Mouse (Mus musculus): ENCODE results near the gene Ndufa9. TPM values are rescaled to one million over a fixed set of nuclear protein-coding genes. Genes with fewer than 3 reads are reported as not detected.

Gene Ndufa9
- polyA plus RNA-seq, 2 experiments: 63.5 to 145 TPM

DNA sequence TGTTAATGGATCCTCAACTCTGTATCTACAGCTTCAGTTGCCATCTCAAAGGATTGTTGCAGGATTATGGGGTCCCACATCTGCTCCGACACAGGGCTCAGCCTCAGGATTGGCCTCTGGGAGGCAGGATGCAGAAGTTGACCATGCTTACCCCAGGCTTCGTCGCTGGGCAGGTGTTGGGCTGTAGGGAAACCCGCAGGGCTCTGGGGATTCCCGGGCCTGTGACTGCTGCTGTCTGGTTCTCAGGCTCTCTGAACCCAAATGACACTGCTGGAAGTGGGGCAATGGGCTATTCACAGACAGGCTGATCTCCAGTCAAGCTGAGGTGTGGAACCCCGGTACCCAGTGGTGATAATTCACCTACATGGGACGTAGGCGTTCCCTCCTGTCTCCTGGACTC lies 32.6 kb downstream of the Ndufa9 start:
- Histone ChIP-seq H3K27ac (no peak overlapping the region), H3K27me3 (ENCODE audit: control insufficient read depth, insufficient read depth, low read length) (no peaks in the 10 kb centered on the region), H3K4me1 (replicated peaks; ENCODE audit: control insufficient read depth in 2 of 2, insufficient read depth in 2 of 2, low read length in 1 of 2) (no peaks in the 10 kb centered on the region), H3K9ac (replicated peaks) (no peak overlapping the region), H3K4me2 (ENCODE audit: low read depth) (no peak overlapping the region), H3K36me3 (replicated peaks; ENCODE audit: control insufficient read depth, insufficient read depth, low read depth) (peaks cover under 1% of the 10 kb centered on the region; the same call in 1 of the 2 replicates), H3K9me3 (ENCODE audit: control insufficient read depth, low read length) (no peaks in the 10 kb centered on the region), H3K4me3 (ENCODE audit: insufficient read depth in 1 of 2, low read depth in 2 of 2, low read length in 2 of 2) (no peak overlapping the region)
- no peak for ATAC-seq (ENCODE audit: insufficient read depth)
- 70% methylated on average over 8 of the region's 8 CpGs for WGBS (ENCODE audit: insufficient replicate concordance)
- DNase-seq (ENCODE audit: low read depth in 3 of 3, low spot score in 3 of 3): no peak
- no peak for TF ChIP-seq EP300 (IDR thresholded peaks at IDR 0.05; ENCODE audit: low read depth)
- TF ChIP-seq CTCF (IDR thresholded peaks at IDR 0.05; ENCODE audit: low read depth): no peak

DNA sequence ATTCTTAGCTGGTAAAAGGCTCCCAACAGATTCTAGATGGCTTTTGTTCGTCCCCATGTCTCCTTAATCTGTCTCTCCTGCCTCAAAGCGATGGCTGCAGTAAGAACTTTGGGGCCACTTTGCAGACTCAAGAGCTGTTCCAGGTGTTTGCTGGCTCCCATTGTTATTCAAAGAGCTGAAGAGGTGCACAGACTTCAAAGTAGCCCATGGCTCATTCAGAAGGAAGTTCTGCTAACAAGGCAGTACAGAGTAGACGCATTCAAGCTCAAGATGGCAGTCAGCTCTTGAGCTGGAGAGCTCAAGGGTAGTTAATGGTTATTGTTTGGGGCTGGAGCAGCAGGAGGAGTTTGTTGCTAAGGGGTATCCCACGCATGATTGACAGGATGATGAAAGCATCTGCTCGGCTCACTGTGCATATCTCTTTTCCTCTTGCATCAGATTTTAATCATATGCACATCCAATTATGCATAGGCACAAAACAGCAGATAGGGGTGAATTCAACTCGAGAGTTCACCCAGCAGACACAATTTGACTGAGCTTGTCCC lies 33.7 kb downstream of the Ndufa9 start:
- no peak for ATAC-seq (ENCODE audit: insufficient read depth)
- H3K36me3 ChIP-seq (replicated peaks; ENCODE audit: control insufficient read depth, insufficient read depth, low read depth): no peaks in the 10 kb centered on the region
- no peak overlapping the region for H3K4me2 ChIP-seq (ENCODE audit: low read depth)
- H3K4me1 ChIP-seq (replicated peaks; ENCODE audit: control insufficient read depth in 2 of 2, insufficient read depth in 2 of 2, low read length in 1 of 2): no peaks in the 10 kb centered on the region
- H3K9ac ChIP-seq (replicated peaks): no peak overlapping the region
- 51% methylated on average over 6 of the region's 6 CpGs for WGBS (ENCODE audit: insufficient replicate concordance)
- no peak overlapping the region for H3K27ac ChIP-seq
- H3K9me3 ChIP-seq (ENCODE audit: control insufficient read depth, low read length): no peaks in the 10 kb centered on the region
- no peak for TF ChIP-seq CTCF (IDR thresholded peaks at IDR 0.05; ENCODE audit: low read depth)
- TF ChIP-seq EP300 (IDR thresholded peaks at IDR 0.05; ENCODE audit: low read depth): no peak
- H3K4me3 ChIP-seq (ENCODE audit: insufficient read depth in 1 of 2, low read depth in 2 of 2, low read length in 2 of 2): no peak overlapping the region
- DNase-seq (ENCODE audit: low read depth in 3 of 3, low spot score in 3 of 3): no peak
- no peaks in the 10 kb centered on the region for H3K27me3 ChIP-seq (ENCODE audit: control insufficient read depth, insufficient read depth, low read length)

DNA sequence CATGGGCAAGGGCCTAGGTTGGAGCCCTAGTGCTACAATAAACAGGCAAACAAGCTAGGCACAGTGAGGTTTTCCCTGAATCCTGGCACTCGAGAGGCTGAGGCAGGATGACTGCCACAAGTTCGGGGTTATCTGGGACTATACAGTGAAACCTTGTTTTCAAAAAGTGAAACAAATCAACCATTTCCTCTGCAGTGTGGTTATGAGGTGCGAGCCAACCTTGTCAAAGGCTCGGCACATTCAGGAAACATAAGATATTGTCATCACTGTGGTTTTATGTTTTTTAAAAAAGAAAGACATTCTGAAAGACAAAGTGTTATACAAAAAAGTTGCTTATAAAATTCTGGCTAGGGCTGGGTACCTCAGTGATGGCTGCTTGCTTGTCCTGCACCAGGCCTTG lies 37.5 kb downstream of the Ndufa9 start:
- Histone ChIP-seq H3K9ac (replicated peaks) (no peak overlapping the region), H3K9me3 (ENCODE audit: control insufficient read depth, low read length) (no peaks in the 10 kb centered on the region), H3K27me3 (ENCODE audit: control insufficient read depth, insufficient read depth, low read length) (no peaks in the 10 kb centered on the region), H3K4me1 (replicated peaks; ENCODE audit: control insufficient read depth in 2 of 2, insufficient read depth in 2 of 2, low read length in 1 of 2) (no peaks in the 10 kb centered on the region), H3K4me3 (ENCODE audit: insufficient read depth in 1 of 2, low read depth in 2 of 2, low read length in 2 of 2) (no peak overlapping the region), H3K4me2 (ENCODE audit: low read depth) (no peak overlapping the region), H3K27ac (no peak overlapping the region), H3K36me3 (replicated peaks; ENCODE audit: control insufficient read depth, insufficient read depth, low read depth) (no peaks in the 10 kb centered on the region)
- TF ChIP-seq CTCF (IDR thresholded peaks at IDR 0.05; ENCODE audit: low read depth) (no peak), EP300 (IDR thresholded peaks at IDR 0.05; ENCODE audit: low read depth) (no peak)
- no peak for ATAC-seq (ENCODE audit: insufficient read depth)
- WGBS (ENCODE audit: insufficient replicate concordance): 36% methylated on average over 4 of the region's 4 CpGs
- no peak for DNase-seq (ENCODE audit: low read depth in 3 of 3, low spot score in 3 of 3)

DNA sequence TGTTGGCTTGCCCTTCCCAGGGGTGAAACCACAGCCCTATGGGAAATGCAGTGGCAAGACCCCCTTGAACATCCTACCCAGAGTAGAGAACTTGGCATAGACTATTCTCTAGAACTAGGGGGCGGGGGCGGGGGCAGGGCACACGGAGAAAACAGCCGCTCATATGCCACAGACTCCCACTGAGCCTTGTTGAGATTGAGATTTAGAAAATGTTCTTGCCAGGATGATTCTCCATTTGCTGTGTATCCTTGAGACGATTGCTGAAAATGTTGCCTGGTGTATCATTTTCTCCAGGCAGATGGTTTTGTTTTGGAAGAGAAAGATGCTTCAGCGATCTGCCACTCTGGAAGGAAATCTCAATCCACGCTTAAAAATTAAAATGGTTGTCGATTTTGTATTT lies 40.4 kb downstream of the Ndufa9 start:
- H3K9me3 ChIP-seq (ENCODE audit: control insufficient read depth, low read length): no peaks in the 10 kb centered on the region
- no peaks in the 10 kb centered on the region for H3K27me3 ChIP-seq (ENCODE audit: control insufficient read depth, insufficient read depth, low read length)
- ATAC-seq (ENCODE audit: insufficient read depth) (no peak), DNase-seq (ENCODE audit: low read depth in 3 of 3, low spot score in 3 of 3) (no peak)
- no peak overlapping the region for H3K27ac ChIP-seq
- 66% methylated on average over 8 of the region's 8 CpGs for WGBS (ENCODE audit: insufficient replicate concordance)
- no peak overlapping the region for H3K4me2 ChIP-seq (ENCODE audit: low read depth)
- H3K9ac ChIP-seq (replicated peaks): no peak overlapping the region
- no peak for TF ChIP-seq EP300 (IDR thresholded peaks at IDR 0.05; ENCODE audit: low read depth)
- TF ChIP-seq CTCF (IDR thresholded peaks at IDR 0.05; ENCODE audit: low read depth): no peak
- no peaks in the 10 kb centered on the region for H3K4me1 ChIP-seq (replicated peaks; ENCODE audit: control insufficient read depth in 2 of 2, insufficient read depth in 2 of 2, low read length in 1 of 2)
- no peak overlapping the region for H3K4me3 ChIP-seq (ENCODE audit: insufficient read depth in 1 of 2, low read depth in 2 of 2, low read length in 2 of 2)
- H3K36me3 ChIP-seq (replicated peaks; ENCODE audit: control insufficient read depth, insufficient read depth, low read depth): no peaks in the 10 kb centered on the region

DNA sequence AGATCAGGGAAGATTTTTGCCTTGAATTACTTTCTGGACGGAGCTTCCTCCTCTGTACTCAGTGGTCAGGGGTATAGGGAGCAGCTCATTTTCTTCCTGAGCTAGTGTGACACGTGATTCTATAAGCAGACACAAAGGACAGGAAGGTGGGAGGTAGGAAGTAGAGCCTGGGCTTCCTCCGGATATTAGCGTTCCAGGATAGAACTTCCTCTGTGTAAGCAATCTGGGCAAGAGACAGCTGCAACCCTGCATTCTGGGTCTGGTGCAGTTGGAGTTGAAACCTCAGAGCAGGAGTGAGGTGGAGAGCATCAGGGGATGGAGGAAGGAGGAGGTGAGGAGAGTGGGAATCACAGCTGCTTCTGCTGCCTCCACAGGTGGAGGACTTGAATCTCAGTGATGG lies 40.8 kb downstream of the Ndufa9 start:
- 14% methylated on average over 4 of the region's 4 CpGs for WGBS (ENCODE audit: insufficient replicate concordance)
- no peak overlapping the region for H3K9ac ChIP-seq (replicated peaks)
- H3K27ac ChIP-seq: no peak overlapping the region
- H3K27me3 ChIP-seq (ENCODE audit: control insufficient read depth, insufficient read depth, low read length): no peaks in the 10 kb centered on the region
- no peaks in the 10 kb centered on the region for H3K4me1 ChIP-seq (replicated peaks; ENCODE audit: control insufficient read depth in 2 of 2, insufficient read depth in 2 of 2, low read length in 1 of 2)
- H3K36me3 ChIP-seq (replicated peaks; ENCODE audit: control insufficient read depth, insufficient read depth, low read depth): no peaks in the 10 kb centered on the region
- no peaks in the 10 kb centered on the region for H3K9me3 ChIP-seq (ENCODE audit: control insufficient read depth, low read length)
- no peak for DNase-seq (ENCODE audit: low read depth in 3 of 3, low spot score in 3 of 3)
- H3K4me3 ChIP-seq (ENCODE audit: insufficient read depth in 1 of 2, low read depth in 2 of 2, low read length in 2 of 2): no peak overlapping the region
- no peak overlapping the region for H3K4me2 ChIP-seq (ENCODE audit: low read depth)
- no peak for ATAC-seq (ENCODE audit: insufficient read depth)
- no peak for TF ChIP-seq EP300 (IDR thresholded peaks at IDR 0.05; ENCODE audit: low read depth)
- no peak for TF ChIP-seq CTCF (IDR thresholded peaks at IDR 0.05; ENCODE audit: low read depth)

All from liver, embryonic 14.5 days (tissue).